Mouse (Mus musculus) spleen, postnatal 36 days (tissue): ENCODE measurements at regions not wholly inside any gene's neighbourhood (a gene's known extent, or its start where the extent isn't known, plus 50 kb on each side); places are given as distances from the start of the nearest gene placed in this dataset.
"Not testable (repeated sequence)": the region's sequence is repeated elsewhere in the genome, so short reads cannot be mapped to it uniquely, and the experiment has no call there.

Experiments
- DNase-seq, 2 experiments: peaks; one replicate each; pipeline ENCODE4 v3.0.0; 2022; ENCODE audit warnings: low spot score in 2 of 2, mixed read lengths in 1 of 2

GRCm38 (mm10) chr6:140229295-140229694, 188.0 kb upstream of the Plcz1 start:
- DNase-seq: no peak

GRCm38 (mm10) chr6:140228741-140229140, 187.5 kb upstream of the Plcz1 start:
- DNase-seq: no peak

DNA sequence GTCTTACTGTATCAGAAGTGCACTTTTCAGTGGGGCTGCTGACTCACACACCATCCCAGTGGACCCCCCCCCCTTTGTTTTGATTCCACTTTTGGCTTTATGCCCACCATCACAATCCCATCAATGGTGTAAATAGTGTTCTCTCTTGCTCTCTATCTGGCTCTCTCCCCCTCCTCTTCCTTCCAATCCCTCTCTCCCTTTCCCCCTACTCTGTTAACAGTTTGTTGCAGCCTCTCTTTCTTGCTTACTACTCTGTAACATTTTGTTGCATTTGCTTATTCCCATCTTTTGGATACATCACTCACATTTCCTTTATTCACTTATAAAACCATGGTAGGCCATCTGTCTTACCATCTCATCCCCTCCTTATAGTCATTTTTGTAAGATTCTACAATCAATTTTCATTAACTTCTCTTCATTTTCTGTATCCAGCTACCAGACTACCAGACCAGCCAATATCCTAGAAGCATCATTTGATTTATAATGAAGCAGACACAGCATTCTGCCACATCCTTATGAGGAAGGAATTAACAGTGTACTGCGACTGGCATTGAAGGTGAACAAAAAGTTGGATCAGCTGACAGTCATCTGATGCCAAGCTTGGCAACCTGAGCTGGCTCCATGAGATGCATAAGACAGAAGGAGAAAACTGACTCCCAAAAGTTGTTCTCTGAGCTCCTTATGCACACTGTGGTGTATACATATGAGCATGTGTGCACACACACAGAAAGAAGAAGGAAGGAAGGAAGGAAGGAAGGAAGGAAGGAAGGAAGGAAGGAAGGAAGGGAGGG, 181.5 kb upstream of the Plcz1 start:
- no peak for DNase-seq

DNA sequence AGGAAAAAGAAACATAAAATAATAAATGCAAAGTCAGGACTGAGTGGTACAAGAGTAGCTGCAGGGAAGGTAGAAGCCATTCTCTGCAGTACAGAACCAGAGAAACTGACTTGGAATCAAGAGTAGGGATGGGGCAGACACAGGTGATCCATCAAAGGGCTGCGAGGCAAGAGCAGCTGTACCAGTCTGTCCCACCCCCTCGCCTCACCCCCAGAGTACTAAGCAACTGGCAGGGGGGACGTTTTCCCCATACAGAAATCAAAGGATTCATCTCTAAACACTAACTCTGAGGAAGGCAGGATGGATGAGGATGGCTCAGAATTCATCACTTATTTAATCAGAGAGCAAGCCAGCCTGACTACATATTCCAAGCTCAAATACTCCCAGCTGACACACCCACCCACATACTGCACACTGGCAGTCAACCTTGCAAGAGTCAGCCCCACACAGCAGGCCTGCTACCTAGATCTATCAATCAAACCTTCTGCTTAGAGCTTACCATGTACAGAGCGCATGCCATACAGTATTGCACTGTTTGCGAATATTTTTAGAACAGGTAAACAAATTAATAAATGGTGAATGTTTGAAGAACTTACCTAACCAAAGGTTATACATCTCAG, 180.5 kb upstream of the Plcz1 start:
- no peak for DNase-seq

- no peak for DNase-seq
Observed at GRCm38 (mm10) chr6:140218789-140219188, 177.5 kb upstream of the Plcz1 start.

- no peak for DNase-seq
Observed at GRCm38 (mm10) chr6:140212403-140212802, 171.1 kb upstream of the Plcz1 start.

GRCm38 (mm10) chr6:140210141-140210540, 168.9 kb upstream of the Plcz1 start:
- no peak for DNase-seq

- no peak for DNase-seq
Observed at GRCm38 (mm10) chr6:140209083-140209482, 167.8 kb upstream of the Plcz1 start.

DNA sequence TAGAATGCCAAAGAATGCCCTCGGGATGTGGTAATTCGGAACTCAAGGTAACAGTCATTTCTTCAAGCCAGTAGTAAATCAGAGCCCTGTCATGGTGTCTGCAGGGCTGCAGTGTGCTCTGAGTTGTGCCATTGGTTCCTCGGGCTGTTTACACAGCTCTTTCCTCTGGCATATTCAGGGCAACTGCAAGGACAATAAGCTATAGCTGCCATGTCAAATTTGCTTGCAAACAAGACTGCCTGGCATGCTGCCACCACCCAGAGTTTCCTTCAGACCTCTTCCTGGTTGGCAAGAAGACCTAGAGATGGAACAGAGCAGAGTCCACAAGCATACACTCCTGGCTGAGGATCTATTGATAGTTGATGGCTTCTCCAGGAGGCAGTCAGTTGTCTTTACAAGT, 167.1 kb upstream of the Plcz1 start:
- no peak for DNase-seq

GRCm38 (mm10) chr6:140206676-140207075, 165.4 kb upstream of the Plcz1 start:
- DNase-seq: not testable (repeated sequence)

DNA sequence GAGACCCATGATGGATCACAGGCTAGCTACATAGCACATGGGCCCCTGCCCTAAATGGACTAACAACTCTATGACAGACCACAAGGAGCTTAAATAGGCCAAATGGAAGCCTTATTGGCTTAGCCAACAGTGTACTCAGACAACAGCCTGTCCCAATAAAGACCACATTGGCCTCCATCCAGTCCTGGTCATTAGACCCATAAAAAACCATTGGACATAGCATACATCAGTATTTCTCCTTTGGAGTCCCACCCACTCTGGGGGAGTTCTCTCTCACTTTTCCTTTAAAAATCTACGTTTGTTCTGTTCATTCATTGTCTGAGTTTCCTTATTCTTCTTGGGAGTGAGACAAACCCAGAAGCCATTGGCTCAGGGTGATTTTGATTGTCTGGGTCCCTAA, 160.1 kb upstream of the Plcz1 start:
- no peak for DNase-seq

GRCm38 (mm10) chr6:140200322-140200721, 159.1 kb upstream of the Plcz1 start:
- no peak for DNase-seq

GRCm38 (mm10) chr6:140198036-140198435, 156.8 kb upstream of the Plcz1 start:
- DNase-seq: no peak

- DNase-seq: no peak
Observed at GRCm38 (mm10) chr6:140197113-140197675, 155.9 kb upstream of the Plcz1 start.

DNA sequence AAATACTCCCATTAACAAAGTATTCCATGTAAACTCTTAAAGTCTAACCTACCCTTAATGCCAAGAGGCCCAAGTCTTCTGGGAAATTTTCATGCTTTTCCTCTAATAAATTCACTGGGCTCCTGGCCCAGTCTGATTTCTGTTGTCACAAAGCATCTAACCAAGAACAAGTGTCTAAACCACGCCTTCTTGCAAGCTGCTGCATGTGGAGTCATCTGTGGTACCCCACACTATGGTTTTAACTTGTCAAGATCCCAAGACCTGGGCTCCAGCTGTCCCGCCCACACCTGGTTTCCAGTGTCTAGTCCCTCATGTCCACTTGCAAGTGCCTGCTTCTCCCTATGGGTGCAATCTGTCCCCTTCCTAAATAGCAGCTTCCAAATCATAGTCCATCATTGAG, 153.0 kb upstream of the Plcz1 start:
- DNase-seq: no peak

- no peak for DNase-seq
Observed at GRCm38 (mm10) chr6:140193084-140193939, 152.1 kb upstream of the Plcz1 start.

GRCm38 (mm10) chr6:140192526-140192925, 151.3 kb upstream of the Plcz1 start:
- DNase-seq: no peak

DNA sequence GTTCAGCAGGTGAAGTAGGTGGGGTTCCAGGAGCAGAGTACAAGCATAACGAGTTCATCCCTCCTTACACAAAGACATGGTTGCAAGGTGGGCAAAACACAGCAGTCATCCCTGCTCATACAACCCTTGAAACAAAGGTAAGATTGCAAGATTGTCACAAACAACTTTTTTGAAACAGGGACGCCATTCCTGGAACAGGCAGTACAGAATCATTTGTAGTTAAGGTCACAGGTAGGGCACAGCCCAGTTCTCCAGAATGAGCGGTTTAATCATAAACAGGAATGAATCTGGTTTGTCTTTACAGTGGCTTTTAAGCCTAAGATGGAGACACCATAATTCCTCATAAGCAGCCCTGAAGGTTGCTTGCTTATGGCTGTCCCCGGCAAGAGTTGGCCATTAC, 150.1 kb upstream of the Plcz1 start:
- DNase-seq: no peak

GRCm38 (mm10) chr6:140189601-140190000, 148.3 kb upstream of the Plcz1 start:
- DNase-seq: no peak

GRCm38 (mm10) chr6:140187733-140188132, 146.5 kb upstream of the Plcz1 start:
- no peak for DNase-seq

DNA sequence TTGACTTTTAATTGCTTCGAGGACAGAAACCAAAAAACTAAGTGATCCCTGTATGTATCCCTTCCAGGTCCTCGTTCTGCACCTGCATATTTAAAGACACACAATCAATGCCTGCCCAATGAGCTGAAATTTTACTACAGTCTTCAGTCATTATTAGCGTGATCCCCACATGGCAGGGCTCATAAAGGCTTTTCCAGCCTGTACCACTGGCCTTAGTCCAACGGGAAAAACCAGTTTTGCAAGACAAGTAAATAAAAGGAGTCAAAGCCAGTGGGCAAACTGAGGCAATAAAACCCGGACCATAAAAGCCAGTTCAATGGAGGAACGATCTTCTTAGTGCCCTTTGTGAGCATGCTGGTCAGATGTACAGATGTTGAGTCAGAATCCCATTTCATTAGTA, 145.8 kb upstream of the Plcz1 start:
- no peak for DNase-seq

GRCm38 (mm10) chr6:140179999-140180398, 138.7 kb upstream of the Plcz1 start:
- DNase-seq: no peak
